Mouse (Mus musculus) MEL (cell line): ENCODE data around the gene Helt.
A peak's percentile ranks its signal among the peaks of the same experiment; 100 is the strongest.

Experiments used
- BHLHE40 ChIP-seq: IDR thresholded peaks from 2 replicates; pipeline ENCODE4 v1.6.1; 2012; ENCODE audit warnings: low read depth, mild to moderate bottlenecking, inconsistent platforms, low read length, improper control_type of control experiment, borderline replicate concordance
- CTCF ChIP-seq, 3 experiments: IDR thresholded peaks in 2 of 3; conservative IDR thresholded peaks in 1 of 3; 2 replicates each; pipeline ENCODE4 v1.5.1; 2011 to 2012; ENCODE audit warnings: low read length in 3 of 3, low read depth in 2 of 3, mild to moderate bottlenecking in 2 of 3, improper control_type of control experiment in 1 of 3, inconsistent platforms in 1 of 3, mixed read lengths in 1 of 3, moderate library complexity in 1 of 3; ENCODE audit not compliant: control insufficient read depth in 1 of 3, insufficient read depth in 1 of 3, poor library complexity in 1 of 3, severe bottlenecking in 1 of 3
- GATA1 ChIP-seq: IDR thresholded peaks from 2 replicates; pipeline ENCODE4 v1.6.1; 2011; ENCODE audit warnings: low read depth, low read length, improper control_type of control experiment
- MYB ChIP-seq: IDR thresholded peaks from 2 replicates; pipeline ENCODE4 v1.6.1; 2011; ENCODE audit warnings: mild to moderate bottlenecking, low read depth, low read length, improper control_type of control experiment
- POLR2A ChIP-seq, 2 experiments: IDR thresholded peaks; 2 replicates each; pipeline ENCODE4 v1.6.1; 2011 to 2012; ENCODE audit warnings: low read length in 2 of 2, mild to moderate bottlenecking in 2 of 2, control low read depth in 1 of 2, improper control_type of control experiment in 1 of 2, low read depth in 1 of 2, moderate library complexity in 1 of 2; ENCODE audit not compliant: control insufficient read depth in 1 of 2, insufficient read depth in 1 of 2, poor library complexity in 1 of 2
- POLR2AphosphoS2 ChIP-seq: IDR thresholded peaks from 2 replicates; pipeline ENCODE4 v1.6.1; 2011; ENCODE audit warnings: low read length, improper control_type of control experiment
- TCF12 ChIP-seq: IDR thresholded peaks from 2 replicates; pipeline ENCODE4 v1.6.1; 2014; ENCODE audit warnings: low read depth, mild to moderate bottlenecking, inconsistent platforms, low read length, improper control_type of control experiment, moderate library complexity
- ZC3H11A ChIP-seq: IDR thresholded peaks from 2 replicates; pipeline ENCODE4 v1.6.1; 2012; ENCODE audit warnings: low read depth, mild to moderate bottlenecking, inconsistent platforms, low read length, improper control_type of control experiment
- ZMIZ1 ChIP-seq: IDR thresholded peaks from 2 replicates; pipeline ENCODE4 v1.6.1; 2012; ENCODE audit warnings: low read depth, mild to moderate bottlenecking, inconsistent platforms, low read length, improper control_type of control experiment, moderate library complexity

DNA sequence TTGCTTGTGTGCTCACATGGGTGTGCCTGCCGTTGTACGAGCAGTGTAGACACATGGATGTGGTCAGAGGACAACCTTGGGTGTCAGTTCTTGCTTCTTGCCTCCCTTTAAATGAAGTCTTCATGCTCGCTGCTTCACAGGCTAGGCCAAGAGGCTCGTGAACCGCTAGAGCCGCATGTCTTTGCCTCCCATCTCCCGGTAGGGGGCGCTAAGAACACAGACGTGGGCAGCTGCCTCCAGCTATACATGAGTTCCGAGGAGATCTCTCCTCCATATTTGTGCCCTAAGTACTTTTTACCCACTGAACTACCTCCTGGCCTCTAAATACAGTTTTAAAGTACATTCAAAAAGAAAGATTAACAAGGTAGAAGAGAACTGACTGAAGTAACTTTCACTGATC, 16.7 kb upstream of the Helt start:
- TF ChIP-seq ZC3H11A (peak; percentile 91), CTCF (IDR thresholded peaks at IDR 0.05 in 2 of 3, conservative IDR thresholded peaks at IDR 0.05 in 1 of 3; ENCODE audit: control insufficient read depth in 1 of 3, insufficient read depth in 1 of 3, low read depth in 2 of 3, low read length in 3 of 3, poor library complexity in 1 of 3, severe bottlenecking in 1 of 3) (peak; percentile 86 to 98 (median 89)), POLR2A (IDR thresholded peaks at IDR 0.05; ENCODE audit: control insufficient read depth in 1 of 2, insufficient read depth in 1 of 2, low read depth in 1 of 2, low read length in 2 of 2, poor library complexity in 1 of 2) (no peak), TCF12 (no peak), BHLHE40 (no peak), ZMIZ1 (no peak), GATA1 (no peak), MYB (no peak), POLR2AphosphoS2 (no peak)
